Mouse (Mus musculus): ENCODE results near the gene Rbm15.
"Not testable (repeated sequence)": the region's sequence is repeated elsewhere in the genome, so short reads cannot be mapped to it uniquely, and the experiment has no call there.

Rbm15 gene

DNA sequence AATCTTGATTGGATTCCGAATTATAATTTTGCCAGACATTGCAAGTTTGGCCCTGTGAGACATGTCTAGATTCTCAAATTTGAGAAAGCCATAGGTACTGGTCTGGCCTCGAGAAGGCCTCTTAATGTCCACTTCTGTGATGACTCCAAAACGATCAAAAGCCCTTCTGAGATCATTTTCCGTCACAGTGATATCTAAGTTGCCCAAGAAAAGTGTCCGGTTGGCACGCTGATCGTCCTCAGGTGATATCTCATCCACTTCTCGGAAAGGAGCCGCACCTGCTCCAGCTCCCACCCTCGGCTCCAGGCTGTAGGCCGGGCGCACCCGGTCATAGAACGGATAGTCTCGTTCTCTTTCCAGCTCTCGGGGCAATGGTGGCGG, 1.7 kb downstream of the Rbm15 start:
- DNase-seq (ENCODE audit: low spot score in 2 of 2) = no peak

DNA sequence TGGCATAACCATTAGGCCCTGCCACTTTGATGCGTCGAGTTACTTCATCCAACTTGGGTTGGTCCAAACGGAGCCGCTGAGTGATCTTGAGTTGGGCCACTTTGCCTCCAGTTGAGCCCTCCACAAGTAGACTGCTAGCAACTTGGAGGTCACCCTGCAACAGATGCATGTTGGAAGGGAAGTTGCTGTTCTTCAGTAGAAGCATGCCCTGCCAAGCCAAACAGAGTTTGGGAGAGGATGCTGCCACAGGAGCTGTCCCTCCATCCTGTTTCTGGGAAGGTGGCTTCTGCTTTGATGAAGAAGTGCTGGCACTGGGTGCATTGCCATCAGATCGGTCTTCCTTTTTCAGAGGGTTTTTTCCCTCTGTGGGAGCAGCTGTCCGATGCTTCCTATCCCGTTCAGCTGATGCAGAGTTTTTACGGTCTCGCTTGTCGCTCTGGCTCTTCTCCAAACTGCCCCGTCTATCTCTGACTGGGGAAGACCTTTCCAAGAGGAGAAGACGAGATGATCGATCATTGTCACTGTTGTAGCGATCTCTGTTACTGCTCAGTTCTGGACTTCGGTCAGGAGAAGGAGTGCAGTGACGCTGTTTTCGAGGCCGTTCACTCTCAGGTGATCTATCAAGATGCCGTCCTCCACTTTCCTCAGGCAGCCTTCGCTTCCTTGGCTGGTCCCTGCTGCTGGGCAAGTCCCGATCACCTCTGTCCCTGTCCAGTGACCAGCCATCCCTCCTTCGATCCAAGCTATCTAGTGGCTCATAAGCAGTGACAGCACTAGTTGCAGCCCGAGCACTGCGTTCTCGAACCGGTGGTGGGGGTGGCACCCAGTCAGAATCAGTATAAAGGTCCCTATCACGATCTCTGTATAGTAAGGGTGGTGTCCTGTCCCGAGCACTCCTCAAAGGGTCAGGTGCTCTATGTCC, 2.7 kb downstream of the Rbm15 start:
- no peak for DNase-seq (ENCODE audit: low spot score in 2 of 2)

- no peak for DNase-seq (ENCODE audit: low spot score in 2 of 2)
Measured at GRCm38 (mm10) chr3:107326442-107326841, 7.0 kb downstream of the Rbm15 start.

GRCm38 (mm10) chr3:107321776-107322175, 11.7 kb downstream of the Rbm15 start:
- no peak for DNase-seq (ENCODE audit: low spot score in 2 of 2)

GRCm38 (mm10) chr3:107321141-107321540, 12.3 kb downstream of the Rbm15 start:
- DNase-seq (ENCODE audit: low spot score in 2 of 2) = no peak

DNA sequence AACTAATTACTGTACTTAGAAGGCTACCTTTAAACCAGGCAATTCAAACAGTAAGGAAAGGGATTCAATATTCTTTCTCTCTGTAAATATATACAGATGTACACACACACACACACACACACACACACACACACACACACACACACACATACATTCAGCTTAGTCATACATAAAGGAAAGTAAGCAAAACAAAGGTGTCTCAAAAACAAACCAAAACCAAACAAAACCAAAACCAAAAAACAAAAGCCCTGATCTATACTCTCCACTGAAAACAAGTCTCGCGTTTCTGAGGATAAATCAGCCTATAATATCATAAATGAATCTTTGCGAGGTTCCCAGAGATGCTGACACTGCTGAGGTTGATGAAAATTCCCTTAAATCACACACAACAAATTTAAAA, 16.1 kb downstream of the Rbm15 start:
- DNase-seq (ENCODE audit: low spot score in 2 of 2) = no peak

GRCm38 (mm10) chr3:107296917-107297316, 36.6 kb downstream of the Rbm15 start:
- DNase-seq (ENCODE audit: low spot score in 2 of 2) = not testable (repeated sequence)

DNA sequence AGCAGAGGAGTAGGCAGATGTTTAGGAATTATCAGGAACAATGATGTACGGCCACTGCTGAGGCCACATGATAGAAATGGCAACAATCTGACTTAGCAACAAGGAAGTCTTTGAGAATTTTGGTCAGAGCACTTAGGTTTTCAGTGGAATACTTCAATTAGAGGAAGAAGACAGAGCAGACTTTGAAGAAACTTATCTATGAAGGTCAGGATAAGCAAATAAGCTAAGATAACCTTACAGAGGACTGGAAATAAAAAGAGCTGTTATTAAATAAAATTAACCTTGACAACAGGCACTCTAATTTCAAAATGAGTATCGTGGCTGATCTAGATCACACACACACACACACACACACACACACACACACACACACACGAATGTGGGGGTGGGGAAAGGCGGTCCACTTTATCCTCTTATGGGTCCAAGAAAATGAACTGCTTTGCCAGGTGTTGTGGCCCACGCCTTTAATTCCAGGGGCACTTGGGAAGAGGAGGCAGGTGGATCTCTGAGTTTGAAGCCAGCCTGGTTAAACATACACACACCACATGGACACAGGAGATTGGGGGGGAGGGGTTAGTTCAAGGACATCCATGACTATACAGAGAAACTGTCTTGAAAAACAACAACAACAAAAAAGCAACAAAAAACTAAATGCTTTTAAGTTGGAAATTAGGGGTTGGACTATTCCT, 37.7 kb downstream of the Rbm15 start:
- DNase-seq (ENCODE audit: low spot score in 2 of 2) = no peak

DNA sequence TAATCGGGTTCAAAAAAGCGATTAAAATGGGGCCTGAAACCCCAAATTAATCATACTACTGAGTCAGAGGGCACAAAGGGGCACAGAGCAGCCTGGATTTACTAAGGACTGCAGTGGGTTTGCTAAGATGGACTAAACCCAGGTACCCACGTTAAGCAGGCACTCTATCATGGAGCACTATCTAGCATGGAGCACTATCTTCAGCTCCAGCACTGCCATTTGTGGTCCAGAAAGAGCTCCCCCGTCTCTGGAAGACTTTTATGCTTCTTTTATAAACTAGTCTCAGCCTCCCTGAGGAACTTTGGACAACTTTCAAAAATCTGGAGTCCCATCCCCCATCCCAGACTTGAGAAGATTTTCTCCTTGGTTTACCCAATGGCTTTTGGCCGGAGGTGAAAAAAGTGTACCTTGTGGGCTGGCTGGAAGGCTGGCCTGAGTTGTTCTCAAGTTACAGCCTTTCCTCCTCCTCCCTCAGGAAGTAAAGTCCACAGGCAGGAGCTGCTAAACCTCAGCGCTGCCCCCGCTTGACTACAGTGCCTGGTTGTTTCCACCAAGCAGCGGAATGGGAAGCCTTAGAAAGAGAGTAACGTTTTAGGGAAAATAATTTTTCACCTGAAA, 42.6 kb downstream of the Rbm15 start, which contains the start of gene Slc16a4:
Slc16a4 (plus strand) TSS at position 467 of the 618 bp plus-strand sequence.
- no peak for DNase-seq (ENCODE audit: low spot score in 2 of 2)

DNA sequence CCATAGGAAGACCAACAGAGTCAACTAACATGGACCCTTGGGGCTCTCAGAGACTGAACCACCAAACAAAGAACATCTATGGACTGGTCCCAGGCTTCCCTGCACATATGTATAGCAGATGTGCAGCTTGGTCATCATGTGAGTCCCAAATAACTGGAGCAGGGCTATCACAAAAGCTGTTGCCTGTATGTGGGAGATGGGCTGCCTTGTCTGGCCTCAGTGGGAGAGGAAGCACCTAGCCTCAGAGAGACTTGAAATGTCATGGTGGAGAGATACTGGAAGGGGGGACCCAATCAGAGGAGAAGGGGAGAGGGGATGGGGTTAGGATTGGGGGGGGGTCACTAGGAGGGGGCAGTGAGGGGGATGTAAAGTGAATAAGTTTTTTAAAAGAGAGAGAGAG, 46.1 kb downstream of the Rbm15 start:
- no peak for DNase-seq (ENCODE audit: low spot score in 2 of 2)

- no peak for DNase-seq (ENCODE audit: low spot score in 2 of 2)
Measured at GRCm38 (mm10) chr3:107286123-107286522, 47.4 kb downstream of the Rbm15 start.

DNA sequence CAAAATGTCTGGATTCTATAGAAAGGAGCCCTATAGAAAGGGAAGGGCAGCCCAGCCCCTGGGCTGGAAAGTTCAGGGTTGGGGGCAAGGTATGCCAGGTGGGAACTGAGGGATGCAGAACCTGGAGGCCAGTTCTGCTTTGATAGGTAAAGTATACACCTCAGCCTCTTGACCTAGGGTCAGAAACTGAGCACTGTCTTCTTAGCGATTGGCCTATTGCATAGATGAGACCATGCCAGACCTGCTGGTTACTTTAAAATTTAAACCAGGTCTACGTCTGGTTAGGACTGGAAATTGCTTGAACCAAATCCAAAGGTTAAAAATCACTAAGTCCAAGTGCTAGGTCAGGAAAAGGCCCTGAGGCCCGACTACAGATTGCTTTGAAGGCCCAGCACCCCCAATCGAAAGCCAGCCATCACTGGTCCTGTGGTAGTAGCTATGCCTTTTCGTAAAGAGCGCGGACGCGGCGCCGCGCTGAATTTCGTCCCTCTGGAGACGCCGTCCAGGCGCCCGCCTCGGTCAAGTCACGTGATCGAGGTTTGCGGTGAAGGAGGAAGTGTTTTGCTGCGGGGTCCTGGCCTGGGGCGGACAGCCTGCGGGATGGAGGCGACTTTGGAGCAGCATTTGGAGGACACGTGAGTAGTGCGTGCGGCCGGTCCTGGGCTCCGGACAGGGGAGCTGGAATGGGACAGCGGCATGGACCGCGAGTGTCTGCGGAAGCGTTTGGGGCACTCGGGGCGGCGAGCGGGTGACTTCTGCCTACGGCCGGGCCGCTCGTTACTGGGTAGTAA, 54.8 kb downstream of the Rbm15 start, which contains the start of gene Lamtor5:
Lamtor5 (plus strand) TSS at position 380 of the 791 bp plus-strand sequence.
- DNase-seq (ENCODE audit: low spot score in 2 of 2) = peak; percentile 75 to 86

DNA sequence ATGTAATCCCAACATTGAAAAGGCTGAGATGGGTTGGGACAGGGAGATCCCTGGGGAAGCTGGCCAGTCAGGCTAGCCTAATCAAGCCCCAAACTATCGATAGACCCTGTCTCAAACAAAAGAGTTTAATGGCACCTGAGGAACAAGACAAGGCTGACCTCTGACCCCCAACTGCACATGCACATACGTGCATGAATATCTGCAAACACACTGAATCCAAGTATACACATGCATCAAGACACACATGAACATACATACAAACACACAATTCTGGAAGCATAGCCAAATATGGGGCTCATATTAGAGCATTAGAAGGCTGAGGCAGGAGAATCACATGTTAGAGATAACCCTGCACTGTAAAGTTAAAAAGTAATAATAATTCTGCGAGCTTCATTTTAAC, 56.8 kb downstream of the Rbm15 start:
- DNase-seq (ENCODE audit: low spot score in 2 of 2) = no peak

- DNase-seq (ENCODE audit: low spot score in 2 of 2) = no peak
Measured at GRCm38 (mm10) chr3:107275996-107276395, 57.5 kb downstream of the Rbm15 start.
